Mouse (Mus musculus) embryonic facial prominence, embryonic 10.5 days (tissue): ENCODE data around the gene Ess2. TPM values are rescaled to one million over a fixed set of nuclear protein-coding genes. Genes with fewer than 3 reads are reported as not detected.
A peak's percentile ranks its signal among the peaks of the same experiment; 100 is the strongest.

ENCODE experiments used
- DNase-seq: peaks from one replicate; pipeline ENCODE4 v3.0.0-alpha.2; 2017; ENCODE audit warnings: low spot score
- H3K27ac ChIP-seq: fragments of 300-500 bp; sonication (generic); replicated peaks from 2 replicates; pipeline ENCODE4 v1.5.1; 2016; ENCODE audit warnings: mild to moderate bottlenecking
- H3K27me3 ChIP-seq: fragments of 300-500 bp; sonication (generic); replicated peaks from 2 replicates; pipeline ENCODE4 v1.6.1; 2016; ENCODE audit warnings: low read depth, mild to moderate bottlenecking; ENCODE audit not compliant: poor library complexity, severe bottlenecking
- H3K36me3 ChIP-seq: fragments of 300-500 bp; sonication (generic); replicated peaks from 2 replicates; pipeline ENCODE4 v1.6.1; 2016; ENCODE audit warnings: mild to moderate bottlenecking, moderate library complexity
- H3K4me1 ChIP-seq: fragments of 300-500 bp; sonication (generic); 2 replicates; pipeline ENCODE4 v1.6.1; 2016
- H3K4me3 ChIP-seq: fragments of 300-500 bp; sonication (generic); 2 replicates; pipeline ENCODE4 v1.5.1; 2016; ENCODE audit warnings: mild to moderate bottlenecking, moderate library complexity
- H3K9me3 ChIP-seq: fragments of 300-500 bp; sonication (generic); 2 replicates; pipeline ENCODE4 v1.6.1; 2016; ENCODE audit warnings: mild to moderate bottlenecking
- WGBS: fragments of 180-500 bp; shearing (Covaris S2); methylation state at CpG from one replicate; pipeline ENCODE4 v1.1.7; 2016; 5-methylcytosine and 5-hydroxymethylcytosine counted together
- polyA plus RNA-seq: library from polyadenylated mRNA; unstranded; fragments of >200 nt; fragmentation: Nextera tagmentation; extraction: Ambion mirVana; gene quantifications from 2 replicates; pipeline ENCODE4 v1.2.1, GENCODE M21; 2016

Gene Ess2
- polyA plus RNA-seq, 1 experiment from 2014 or later: 60.6 TPM

DNA sequence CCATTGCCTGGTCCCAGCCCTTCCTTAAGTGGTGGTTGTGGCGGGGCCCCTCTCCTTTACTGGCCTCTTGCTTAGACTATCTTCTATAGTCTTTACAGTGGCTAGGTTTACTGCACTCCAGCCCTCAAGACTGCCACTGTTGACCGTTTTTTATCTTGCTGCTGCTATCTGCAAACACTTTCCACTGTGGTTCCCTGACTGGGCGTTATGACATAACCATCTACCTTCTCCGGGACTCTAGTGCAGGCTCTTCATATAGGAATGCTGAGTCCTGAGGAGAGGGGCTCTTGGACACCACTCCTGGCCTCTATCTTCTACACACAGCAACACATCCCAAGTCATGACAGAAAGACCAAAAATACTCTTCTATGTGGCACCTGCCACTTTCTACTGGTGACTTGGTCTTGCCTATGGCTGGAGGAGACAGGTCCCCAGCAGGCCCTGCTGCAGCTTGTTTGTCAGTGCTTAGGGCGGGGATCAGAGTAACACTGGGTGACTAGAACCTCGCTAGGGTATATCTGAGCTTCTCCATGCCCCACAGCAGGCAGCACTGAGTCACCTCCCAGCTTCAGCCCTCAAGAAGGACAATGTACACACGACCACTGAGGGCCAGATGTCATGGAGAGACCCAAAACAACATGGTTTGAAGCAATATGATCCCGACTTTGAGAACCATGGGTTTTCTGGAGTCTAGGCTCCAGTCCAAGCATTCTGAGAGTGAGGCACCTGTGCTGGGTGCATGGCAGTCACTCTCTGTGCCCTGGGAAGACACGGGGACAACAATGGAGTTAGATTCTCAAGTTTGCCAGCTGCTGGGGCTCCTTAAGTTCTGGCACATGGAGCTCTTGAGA is 22.7 kb upstream of the Ess2 start:
- H3K4me1 ChIP-seq: peaks cover 7% of the 10 kb centered on the region
- no peak overlapping the region for H3K27ac ChIP-seq
- H3K9me3 ChIP-seq: no peaks in the 10 kb centered on the region
- no peak for DNase-seq
- 73% methylated on average over 9 of the region's 9 CpGs for WGBS
- no peaks in the 10 kb centered on the region for H3K36me3 ChIP-seq
- H3K27me3 ChIP-seq: peaks cover 28% of the 10 kb centered on the region
- no peak overlapping the region for H3K4me3 ChIP-seq

GRCm38 (mm10) chr16:17931906-17932460 is 20.8 kb upstream of the Ess2 start:
- Histone ChIP-seq H3K36me3 (no peaks in the 10 kb centered on the region), H3K4me3 (no peak overlapping the region), H3K27me3 (peaks cover 10% of the 10 kb centered on the region), H3K27ac (no peak overlapping the region), H3K4me1 (peaks cover 24% of the 10 kb centered on the region), H3K9me3 (no peaks in the 10 kb centered on the region)
- DNase-seq: no peak
- WGBS: 79% methylated on average over 5 of the region's 5 CpGs

DNA sequence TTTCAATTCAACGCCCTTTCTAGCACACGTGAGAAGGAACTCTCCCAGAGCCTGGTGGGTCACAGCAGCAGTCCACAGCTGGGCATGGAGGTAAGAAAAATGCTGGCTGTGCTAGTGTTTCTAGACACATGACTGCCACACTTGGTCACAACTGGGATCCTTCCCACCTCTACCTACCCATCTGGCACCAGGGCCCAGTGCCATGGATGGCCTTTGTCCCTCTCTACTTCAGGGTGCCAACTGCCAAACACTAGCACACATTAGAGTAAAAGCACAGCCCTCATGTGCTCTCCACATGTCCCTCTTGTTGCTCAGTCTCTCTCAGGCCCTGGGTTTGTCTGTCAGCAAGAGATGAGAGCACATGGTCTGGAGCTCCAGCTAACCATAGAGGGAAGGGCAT is 18.5 kb upstream of the Ess2 start:
- Histone ChIP-seq H3K4me3 (no peak overlapping the region), H3K27me3 (no peaks in the 10 kb centered on the region), H3K27ac (no peak overlapping the region), H3K4me1 (peaks cover 27% of the 10 kb centered on the region), H3K9me3 (no peaks in the 10 kb centered on the region), H3K36me3 (peaks cover 19% of the 10 kb centered on the region)
- 75% methylated on average over 2 of the region's 2 CpGs for WGBS
- no peak for DNase-seq

GRCm38 (mm10) chr16:17929211-17929610 is 18.1 kb upstream of the Ess2 start:
- Histone ChIP-seq H3K9me3 (no peaks in the 10 kb centered on the region), H3K4me1 (peaks cover 27% of the 10 kb centered on the region), H3K27ac (peak overlapping the region; percentile 88), H3K4me3 (peak overlapping the region; percentile 95), H3K27me3 (no peaks in the 10 kb centered on the region), H3K36me3 (peaks cover 23% of the 10 kb centered on the region)
- 10% methylated on average over 2 of the region's 2 CpGs for WGBS
- no peak for DNase-seq

DNA sequence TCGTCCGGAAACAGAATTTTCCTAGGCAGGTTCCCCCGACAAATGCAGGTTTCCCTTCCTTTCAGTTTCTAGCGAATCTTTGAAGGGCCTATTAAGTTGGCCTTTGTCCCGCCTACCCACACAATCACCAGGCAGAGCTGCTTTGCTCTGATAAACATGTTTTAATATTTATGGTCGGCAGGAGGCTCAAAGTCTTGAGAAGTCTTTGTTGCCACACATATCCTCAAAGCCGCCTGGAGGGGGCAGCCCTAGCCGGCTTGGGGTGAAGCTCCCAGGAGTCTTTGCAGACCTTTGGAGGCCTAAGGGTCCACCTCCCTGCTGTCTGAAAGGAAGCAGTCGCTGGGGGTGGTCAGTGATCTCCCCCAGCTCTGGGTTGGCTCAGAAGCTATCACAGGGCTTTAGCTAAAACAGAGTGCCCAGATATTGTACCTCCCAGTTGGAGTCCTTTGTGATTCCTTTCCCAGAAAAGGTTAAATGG is 17.5 kb upstream of the Ess2 start:
- 1% methylated on average over 9 of the region's 9 CpGs for WGBS
- no peaks in the 10 kb centered on the region for H3K27me3 ChIP-seq
- peaks cover 24% of the 10 kb centered on the region for H3K36me3 ChIP-seq
- DNase-seq: peak; percentile 82
- H3K27ac ChIP-seq: peak overlapping the region; percentile 88
- H3K9me3 ChIP-seq: no peaks in the 10 kb centered on the region
- H3K4me3 ChIP-seq: peak overlapping the region; percentile 95
- H3K4me1 ChIP-seq: peaks cover 27% of the 10 kb centered on the region

GRCm38 (mm10) chr16:17928087-17928580 is 17.0 kb upstream of the Ess2 start, which contains the start of gene Slc25a1:
Slc25a1 (minus strand) TSS chr16:17928219.
- Histone ChIP-seq H3K4me3 (peak within 1 kb of the TSS; percentile 95), H3K36me3 (peaks cover 24% of the 10 kb centered on the region), H3K27me3 (no peaks in the 10 kb centered on the region), H3K4me1 (peaks cover 30% of the 10 kb centered on the region), H3K9me3 (no peaks in the 10 kb centered on the region), H3K27ac (peak within 1 kb of the TSS; percentile 88)
- WGBS: 0% methylated on average over 47 of the region's 47 CpGs
- DNase-seq: peak; percentile 90

DNA sequence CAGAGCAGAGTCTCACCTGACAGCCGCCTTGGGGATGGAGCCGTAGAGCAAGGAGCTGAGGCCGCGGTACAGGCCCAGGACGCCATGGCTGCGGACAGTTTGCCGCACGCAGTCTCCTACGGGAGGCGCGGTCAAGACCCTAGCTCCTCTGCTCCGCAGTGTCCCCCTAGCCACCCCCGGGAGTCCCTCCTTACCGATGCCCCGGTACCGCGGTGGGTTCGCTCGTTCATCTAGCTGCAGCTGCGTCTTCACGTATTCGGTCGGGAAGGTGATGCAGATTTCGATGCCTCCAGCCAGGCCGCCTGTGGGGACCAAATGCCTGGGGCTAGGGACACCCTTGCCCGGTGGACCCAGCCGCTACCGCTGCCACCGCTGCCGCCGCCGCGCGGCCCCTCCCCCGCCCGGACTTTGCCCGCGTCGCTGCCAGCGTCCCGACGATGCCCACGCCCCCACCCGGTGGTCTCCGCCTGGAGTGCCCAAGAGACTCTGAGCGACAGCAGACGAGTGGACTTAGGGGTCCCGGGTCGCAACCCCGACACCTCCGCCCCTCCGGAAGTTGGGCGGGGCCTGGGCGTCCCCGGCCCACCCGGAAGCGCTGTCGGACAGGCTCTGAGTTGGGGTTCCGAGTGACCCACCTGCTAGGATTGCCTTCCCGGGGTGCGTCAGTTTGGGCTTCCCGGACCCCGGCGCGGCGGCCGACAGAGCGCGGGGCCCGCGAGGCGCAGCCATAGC is 16.4 kb upstream of the Ess2 start:
- under 1% methylated on average over 72 of the region's 72 CpGs for WGBS
- DNase-seq: no peak

DNA sequence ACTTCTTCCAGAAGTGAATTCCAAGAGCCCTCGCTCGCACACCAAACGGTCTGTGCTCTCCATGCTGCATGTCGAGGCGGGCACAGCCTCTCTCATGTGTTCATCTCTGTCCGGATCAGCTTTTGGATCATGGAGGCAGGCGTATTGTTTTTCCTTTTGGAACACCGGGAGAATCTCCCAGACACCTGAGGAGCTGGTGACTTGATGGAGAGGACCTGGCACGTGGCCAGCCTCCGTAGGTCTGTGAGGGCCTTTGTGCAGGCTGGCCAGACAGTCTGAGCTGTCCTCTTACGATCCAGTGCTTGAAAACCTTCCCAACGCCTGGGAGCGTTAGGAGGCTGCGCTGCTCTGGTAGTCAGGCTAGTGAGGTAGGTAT is 11.0 kb upstream of the Ess2 start:
- Histone ChIP-seq H3K4me3 (peak overlapping the region; percentile 84), H3K36me3 (peaks cover 24% of the 10 kb centered on the region), H3K27ac (peak overlapping the region; percentile 89), H3K4me1 (peaks cover 32% of the 10 kb centered on the region), H3K27me3 (peaks cover 40% of the 10 kb centered on the region), H3K9me3 (no peaks in the 10 kb centered on the region)
- DNase-seq: no peak
- WGBS: under 1% methylated on average over 14 of the region's 14 CpGs

More for the DNA sequence above, 16.4 kb upstream of the Ess2 start:
- H3K36me3 ChIP-seq: peaks cover 24% of the 10 kb centered on the region
- peaks cover 35% of the 10 kb centered on the region for H3K4me1 ChIP-seq
- H3K9me3 ChIP-seq: no peaks in the 10 kb centered on the region
- no peaks in the 10 kb centered on the region for H3K27me3 ChIP-seq
- H3K4me3 ChIP-seq: peak overlapping the region; percentile 95
- peak overlapping the region; percentile 88 for H3K27ac ChIP-seq

- Histone ChIP-seq H3K36me3 (peaks cover 24% of the 10 kb centered on the region), H3K4me1 (peaks cover 27% of the 10 kb centered on the region), H3K9me3 (no peaks in the 10 kb centered on the region), H3K4me3 (peak overlapping the region; percentile 84), H3K27ac (peak overlapping the region; percentile 89), H3K27me3 (peaks cover 46% of the 10 kb centered on the region)
- 4% methylated on average over 47 of the region's 47 CpGs for WGBS
- peak; percentile 96 for DNase-seq
These were observed 10.4 kb upstream of the Ess2 start for GRCm38 (mm10) chr16:17921325-17922162.

- DNase-seq: peak; percentile 39
- WGBS: 5% methylated on average over 20 of the region's 20 CpGs
- peaks cover 56% of the 10 kb centered on the region for H3K27me3 ChIP-seq
These were observed 9.4 kb upstream of the Ess2 start for GRCm38 (mm10) chr16:17920586-17920985.

GRCm38 (mm10) chr16:17914307-17915249 is 3.4 kb upstream of the Ess2 start, which contains the start of gene Gsc2:
Gsc2 (minus strand) TSS chr16:17915059.
- Histone ChIP-seq H3K36me3 (no peaks in the 10 kb centered on the region), H3K4me1 (peaks cover 20% of the 10 kb centered on the region), H3K27me3 (peaks cover 80% of the 10 kb centered on the region), H3K9me3 (no peaks in the 10 kb centered on the region), H3K4me3 (peak within 1 kb of the TSS; percentile 59), H3K27ac (peak within 1 kb of the TSS; percentile 44; the same call in 1 of the 2 replicates)
- DNase-seq: peak; percentile 66
- under 1% methylated on average over 106 of the region's 106 CpGs for WGBS

More at GRCm38 (mm10) chr16:17920586-17920985, 9.4 kb upstream of the Ess2 start:
- peak overlapping the region; percentile 84 for H3K4me3 ChIP-seq
- H3K36me3 ChIP-seq: peaks cover 14% of the 10 kb centered on the region
- H3K27ac ChIP-seq: peak overlapping the region; percentile 89
- peaks cover 27% of the 10 kb centered on the region for H3K4me1 ChIP-seq
- no peaks in the 10 kb centered on the region for H3K9me3 ChIP-seq
